Mouse (Mus musculus): ENCODE results near the gene Rln3. TPM values are rescaled to one million over a fixed set of nuclear protein-coding genes. Genes with fewer than 3 reads are reported as not detected.

The Rln3 gene
- polyA plus RNA-seq, 1 experiment from 2014 or later, result not detected

- H3K4me1 ChIP-seq, result no peaks in the 10 kb centered on the region
- DNase-seq (ENCODE audit: extremely low spot score, low spot score), result no peak
- H3K36me3 ChIP-seq (replicated peaks), result no peaks in the 10 kb centered on the region
- H3K27ac ChIP-seq, result no peak overlapping the region
- H3K27me3 ChIP-seq (ENCODE audit: poor library complexity, severe bottlenecking), result no peaks in the 10 kb centered on the region
- no peak overlapping the region for H3K4me3 ChIP-seq
- peaks cover 7% of the 10 kb centered on the region; the same call in 1 of the 2 replicates for H3K9me3 ChIP-seq
- 95% methylated on average over 2 of the region's 2 CpGs for WGBS
Observed at GRCm38 (mm10) chr8:84059226-84059625, 14.4 kb upstream of the Rln3 start.

- DNase-seq (ENCODE audit: extremely low spot score, low spot score), result no peak
- 86% methylated on average over 1 of the region's 1 CpGs for WGBS
- no peak overlapping the region for H3K27ac ChIP-seq
- peaks cover 7% of the 10 kb centered on the region; the same call in 1 of the 2 replicates for H3K9me3 ChIP-seq
- no peaks in the 10 kb centered on the region for H3K27me3 ChIP-seq (ENCODE audit: poor library complexity, severe bottlenecking)
- no peaks in the 10 kb centered on the region for H3K36me3 ChIP-seq (replicated peaks)
- H3K4me3 ChIP-seq, result no peak overlapping the region
- H3K4me1 ChIP-seq, result no peaks in the 10 kb centered on the region
Observed at GRCm38 (mm10) chr8:84057827-84058226, 13.0 kb upstream of the Rln3 start.

GRCm38 (mm10) chr8:84053229-84053628 is 8.4 kb upstream of the Rln3 start:
- no peaks in the 10 kb centered on the region for H3K4me1 ChIP-seq
- H3K4me3 ChIP-seq, result no peak overlapping the region
- 94% methylated on average over 5 of the region's 5 CpGs for WGBS
- no peaks in the 10 kb centered on the region for H3K36me3 ChIP-seq (replicated peaks)
- DNase-seq (ENCODE audit: extremely low spot score, low spot score), result no peak
- peaks cover 7% of the 10 kb centered on the region; the same call in 1 of the 2 replicates for H3K9me3 ChIP-seq
- H3K27ac ChIP-seq, result no peak overlapping the region
- H3K27me3 ChIP-seq (ENCODE audit: poor library complexity, severe bottlenecking), result 0 out of 2 replicates have a peak, but pooled peaks cover 7% of the 10 kb centered on the region

- peaks cover 7% of the 10 kb centered on the region; the same call in 1 of the 2 replicates for H3K9me3 ChIP-seq
- no peak for DNase-seq (ENCODE audit: extremely low spot score, low spot score)
- no peak overlapping the region for H3K27ac ChIP-seq
- H3K27me3 ChIP-seq (ENCODE audit: poor library complexity, severe bottlenecking), result 0 out of 2 replicates have a peak, but pooled peaks cover 11% of the 10 kb centered on the region
- no peaks in the 10 kb centered on the region for H3K36me3 ChIP-seq (replicated peaks)
- 91% methylated on average over 3 of the region's 3 CpGs for WGBS
- no peak overlapping the region for H3K4me3 ChIP-seq
- no peaks in the 10 kb centered on the region for H3K4me1 ChIP-seq
Observed at GRCm38 (mm10) chr8:84052746-84053145, 7.9 kb upstream of the Rln3 start.

GRCm38 (mm10) chr8:84048171-84048570 is 3.4 kb upstream of the Rln3 start:
- H3K27me3 ChIP-seq (ENCODE audit: poor library complexity, severe bottlenecking), result peaks cover 47% of the 10 kb centered on the region
- H3K4me1 ChIP-seq, result peaks cover 11% of the 10 kb centered on the region
- WGBS, result 82% methylated on average over 5 of the region's 5 CpGs
- no peak for DNase-seq (ENCODE audit: extremely low spot score, low spot score)
- no peaks in the 10 kb centered on the region for H3K36me3 ChIP-seq (replicated peaks)
- peaks cover 3% of the 10 kb centered on the region; the same call in 1 of the 2 replicates for H3K9me3 ChIP-seq
- no peak overlapping the region for H3K4me3 ChIP-seq
- H3K27ac ChIP-seq, result no peak overlapping the region

- 84% methylated on average over 3 of the region's 3 CpGs for WGBS
- peaks cover 64% of the 10 kb centered on the region for H3K27me3 ChIP-seq (ENCODE audit: poor library complexity, severe bottlenecking)
Observed at GRCm38 (mm10) chr8:84046505-84046904, 1.7 kb upstream of the Rln3 start.

GRCm38 (mm10) chr8:84044103-84044502 is 697 bp downstream of the Rln3 start:
- peaks cover 29% of the 10 kb centered on the region for H3K4me1 ChIP-seq
- peaks cover 88% of the 10 kb centered on the region for H3K27me3 ChIP-seq (ENCODE audit: poor library complexity, severe bottlenecking)
- H3K27ac ChIP-seq, result no peak overlapping the region
- 4% methylated on average over 7 of the region's 7 CpGs for WGBS
- no peaks in the 10 kb centered on the region for H3K36me3 ChIP-seq (replicated peaks)
- no peak for DNase-seq (ENCODE audit: extremely low spot score, low spot score)
- peaks cover 3% of the 10 kb centered on the region; the same call in 1 of the 2 replicates for H3K9me3 ChIP-seq
- H3K4me3 ChIP-seq, result peak overlapping the region; percentile 32; the same call in 1 of the 2 replicates

More at GRCm38 (mm10) chr8:84046505-84046904, 1.7 kb upstream of the Rln3 start:
- Histone ChIP-seq H3K4me1 (peaks cover 26% of the 10 kb centered on the region), H3K36me3 (replicated peaks) (no peaks in the 10 kb centered on the region), H3K4me3 (no peak overlapping the region), H3K9me3 (peaks cover 3% of the 10 kb centered on the region; the same call in 1 of the 2 replicates), H3K27ac (no peak overlapping the region)
- DNase-seq (ENCODE audit: extremely low spot score, low spot score), result no peak

GRCm38 (mm10) chr8:84042948-84043342 is 1.9 kb downstream of the Rln3 start:
- peaks cover 30% of the 10 kb centered on the region for H3K4me1 ChIP-seq
- H3K27me3 ChIP-seq (ENCODE audit: poor library complexity, severe bottlenecking), result peaks cover 89% of the 10 kb centered on the region
- no peak for DNase-seq (ENCODE audit: extremely low spot score, low spot score)

GRCm38 (mm10) chr8:84042066-84042947 is 2.5 kb downstream of the Rln3 start, which contains the start of gene Il27ra:
TSS of gene Il27ra (minus strand) at chr8:84042589.
- Histone ChIP-seq H3K4me1 (peaks cover 30% of the 10 kb centered on the region), H3K27ac (no peak within 1 kb of the TSS), H3K9me3 (peaks cover 3% of the 10 kb centered on the region; the same call in 1 of the 2 replicates), H3K27me3 (ENCODE audit: poor library complexity, severe bottlenecking) (peaks cover 92% of the 10 kb centered on the region), H3K4me3 (peak within 1 kb of the TSS; percentile 50), H3K36me3 (replicated peaks) (no peaks in the 10 kb centered on the region)
- WGBS, result 4% methylated on average over 40 of the region's 40 CpGs
- peak; percentile 76 for DNase-seq (ENCODE audit: extremely low spot score, low spot score)

More at GRCm38 (mm10) chr8:84042948-84043342, 1.9 kb downstream of the Rln3 start:
- Histone ChIP-seq H3K36me3 (replicated peaks) (no peaks in the 10 kb centered on the region), H3K27ac (no peak overlapping the region), H3K9me3 (peaks cover 3% of the 10 kb centered on the region; the same call in 1 of the 2 replicates), H3K4me3 (peak overlapping the region; percentile 50)
- 40% methylated on average over 12 of the region's 12 CpGs for WGBS

GRCm38 (mm10) chr8:84039050-84039449 is 5.8 kb downstream of the Rln3 start:
- H3K9me3 ChIP-seq, result no peaks in the 10 kb centered on the region
- no peak overlapping the region for H3K27ac ChIP-seq
- H3K4me1 ChIP-seq, result peaks cover 21% of the 10 kb centered on the region
- H3K27me3 ChIP-seq (ENCODE audit: poor library complexity, severe bottlenecking), result peaks cover 79% of the 10 kb centered on the region
- H3K4me3 ChIP-seq, result no peak overlapping the region
- no peaks in the 10 kb centered on the region for H3K36me3 ChIP-seq (replicated peaks)
- DNase-seq (ENCODE audit: extremely low spot score, low spot score), result peak; percentile 80
- WGBS, result 15% methylated on average over 5 of the region's 5 CpGs

GRCm38 (mm10) chr8:84038015-84038414 is 6.8 kb downstream of the Rln3 start:
- Histone ChIP-seq H3K27me3 (ENCODE audit: poor library complexity, severe bottlenecking) (peaks cover 72% of the 10 kb centered on the region), H3K36me3 (replicated peaks) (no peaks in the 10 kb centered on the region), H3K4me3 (no peak overlapping the region), H3K4me1 (peaks cover 18% of the 10 kb centered on the region), H3K9me3 (no peaks in the 10 kb centered on the region), H3K27ac (no peak overlapping the region)
- 81% methylated on average over 5 of the region's 5 CpGs for WGBS
- DNase-seq (ENCODE audit: extremely low spot score, low spot score), result no peak

- no peak for DNase-seq (ENCODE audit: extremely low spot score, low spot score)
- 84% methylated on average over 4 of the region's 4 CpGs for WGBS
- Histone ChIP-seq H3K36me3 (replicated peaks) (no peaks in the 10 kb centered on the region), H3K27me3 (ENCODE audit: poor library complexity, severe bottlenecking) (peaks cover 47% of the 10 kb centered on the region), H3K4me1 (no peaks in the 10 kb centered on the region), H3K9me3 (no peaks in the 10 kb centered on the region), H3K4me3 (no peak overlapping the region), H3K27ac (no peak overlapping the region)
Observed at GRCm38 (mm10) chr8:84032777-84033176, 12.0 kb downstream of the Rln3 start.

- WGBS, result 93% methylated on average over 5 of the region's 5 CpGs
- peaks cover 67% of the 10 kb centered on the region for H3K27me3 ChIP-seq (ENCODE audit: poor library complexity, severe bottlenecking)
- no peaks in the 10 kb centered on the region for H3K9me3 ChIP-seq
- H3K27ac ChIP-seq, result no peak overlapping the region
- DNase-seq (ENCODE audit: extremely low spot score, low spot score), result no peak
- no peaks in the 10 kb centered on the region for H3K36me3 ChIP-seq (replicated peaks)
- peaks cover 24% of the 10 kb centered on the region for H3K4me1 ChIP-seq
- H3K4me3 ChIP-seq, result no peak overlapping the region
Observed at GRCm38 (mm10) chr8:84029272-84029671, 15.5 kb downstream of the Rln3 start.

Data from forebrain, embryonic 10.5 days (tissue).